Mouse (Mus musculus) erythroblast, embryonic 14.5 days (primary cell): Measurements from ENCODE around the gene Trim2.

ENCODE experiments used
- GATA1 ChIP-seq: IDR thresholded peaks from 2 replicates; pipeline ENCODE4 v1.6.1; 2012; ENCODE audit warnings: low read length, inconsistent platforms, mixed read lengths
- TAL1 ChIP-seq: IDR thresholded peaks from 3 replicates; pipeline ENCODE4 v1.6.1; 2012; ENCODE audit warnings: low read length, inconsistent platforms, mixed read lengths

GRCm38 (mm10) chr3:84313003-84313800, 6.5 kb upstream of the Trim2 start:
- TF ChIP-seq GATA1 (no peak), TAL1 (no peak)
